Mouse (Mus musculus): ENCODE measurements around the gene Slc22a14.

Slc22a14 gene

GRCm38 (mm10) chr9:119143372-119143771 lies 222.0 kb downstream of the Slc22a14 start:
- DNase-seq (ENCODE audit: low spot score in 2 of 2): no peak

GRCm38 (mm10) chr9:119142066-119142465 lies 223.3 kb downstream of the Slc22a14 start:
- no peak for DNase-seq (ENCODE audit: low spot score in 2 of 2)

GRCm38 (mm10) chr9:119138836-119139235 lies 226.5 kb downstream of the Slc22a14 start:
- DNase-seq (ENCODE audit: low spot score in 2 of 2): no peak

GRCm38 (mm10) chr9:119130692-119131091 lies 234.7 kb downstream of the Slc22a14 start:
- DNase-seq (ENCODE audit: low spot score in 2 of 2): no peak

- DNase-seq (ENCODE audit: low spot score in 2 of 2): no peak
Observed at GRCm38 (mm10) chr9:119128436-119129181, 236.7 kb downstream of the Slc22a14 start.

GRCm38 (mm10) chr9:119122596-119123369 lies 242.6 kb downstream of the Slc22a14 start:
- no peak for DNase-seq (ENCODE audit: low spot score in 2 of 2)

GRCm38 (mm10) chr9:119120168-119120560 lies 245.2 kb downstream of the Slc22a14 start:
- DNase-seq (ENCODE audit: low spot score in 2 of 2): no peak
